Mouse (Mus musculus): ENCODE data around the gene Fancf.

The Fancf gene

DNA sequence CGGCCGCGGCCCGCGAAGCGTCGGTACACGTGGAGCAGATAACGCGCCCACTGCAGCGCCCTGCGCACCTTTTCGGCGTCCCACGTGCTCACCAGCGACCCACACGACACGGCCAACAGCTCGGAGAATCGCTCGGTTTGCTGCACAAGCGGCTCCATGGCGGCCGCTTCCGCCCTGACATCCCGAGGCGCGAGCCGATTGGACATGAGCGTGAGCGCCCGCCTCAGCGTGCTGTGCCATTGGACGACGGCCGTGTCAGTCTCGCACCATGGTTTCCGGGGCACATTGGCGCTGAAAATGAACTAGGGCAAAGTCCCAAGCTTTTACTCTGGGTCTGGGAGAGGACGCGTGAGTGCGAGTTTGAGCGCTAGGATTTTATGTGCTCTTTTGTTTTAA, at the start of gene Fancf:
TSS of gene Fancf (minus strand) at position 171 of the 396 bp plus-strand sequence.
- DNase-seq = peak; percentile 99

DNA sequence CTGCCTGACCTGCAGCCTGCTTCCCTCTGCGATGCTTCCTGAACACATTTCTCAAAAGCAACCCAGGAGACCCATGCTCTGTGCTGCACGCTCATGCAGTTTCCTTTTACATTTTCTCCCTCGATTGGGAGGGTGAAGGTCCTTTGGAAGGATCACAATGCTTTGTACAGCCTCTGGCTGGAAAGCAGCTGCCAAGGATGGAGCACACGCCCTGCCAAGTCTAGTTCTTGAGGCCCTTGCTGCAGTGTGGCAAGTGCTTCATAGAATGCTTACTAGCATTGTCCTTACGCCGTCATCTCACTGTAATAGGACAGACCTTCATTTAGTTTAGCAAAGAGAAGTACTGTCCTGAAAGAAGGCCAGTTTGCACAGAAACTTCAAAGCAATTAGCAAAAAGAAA, 37.0 kb upstream of the Fancf start:
- DNase-seq = no peak

DNA sequence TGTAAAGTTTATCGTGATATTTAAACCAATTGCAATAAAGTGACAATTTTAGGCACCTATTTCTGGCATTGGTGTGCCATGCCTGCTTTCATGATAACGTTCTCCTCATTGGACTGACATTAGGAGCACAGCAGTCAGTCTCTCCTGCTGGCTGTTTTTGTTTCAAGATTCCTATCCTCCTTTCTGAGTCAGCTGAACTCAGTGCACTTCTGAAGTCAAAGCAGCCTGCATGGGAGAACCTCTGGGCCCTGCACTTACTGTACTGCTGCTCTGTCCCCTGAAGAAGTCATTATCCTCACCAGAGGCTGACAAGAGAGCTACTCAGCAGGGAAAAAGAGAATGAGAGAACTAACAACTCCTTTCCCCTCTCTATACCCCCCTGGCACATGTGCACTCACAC, 32.9 kb upstream of the Fancf start:
- DNase-seq = no peak

DNA sequence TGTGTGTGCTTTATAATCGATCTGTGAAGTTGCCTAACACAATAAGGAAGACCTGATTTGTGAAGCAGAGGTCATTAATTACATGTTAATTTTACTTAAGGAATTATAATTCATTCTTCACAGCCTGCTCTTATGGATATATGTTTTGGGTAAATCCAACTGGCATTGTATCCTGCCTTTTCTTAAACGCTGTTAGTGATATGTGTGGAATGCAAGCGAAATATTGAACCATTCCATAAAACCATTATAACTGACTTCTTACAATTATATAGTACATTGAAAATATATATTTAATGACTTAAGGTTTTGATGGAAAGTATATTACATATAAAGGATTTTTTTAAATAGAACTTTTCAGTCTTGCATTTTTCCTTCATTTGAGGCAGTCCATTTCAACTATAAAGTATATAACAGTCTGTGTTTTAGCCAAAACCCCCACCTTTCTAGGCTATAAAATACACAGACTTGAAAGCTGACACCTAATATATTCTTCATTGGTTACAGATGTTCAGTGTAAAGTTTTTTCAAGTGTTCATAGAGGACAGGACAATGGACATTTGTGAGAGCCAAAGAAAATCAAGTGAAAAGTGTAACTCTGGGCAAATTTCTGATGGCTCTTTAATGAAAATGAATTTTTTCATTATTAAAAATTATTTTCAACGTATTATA, 32.2 kb upstream of the Fancf start:
- DNase-seq = no peak

DNA sequence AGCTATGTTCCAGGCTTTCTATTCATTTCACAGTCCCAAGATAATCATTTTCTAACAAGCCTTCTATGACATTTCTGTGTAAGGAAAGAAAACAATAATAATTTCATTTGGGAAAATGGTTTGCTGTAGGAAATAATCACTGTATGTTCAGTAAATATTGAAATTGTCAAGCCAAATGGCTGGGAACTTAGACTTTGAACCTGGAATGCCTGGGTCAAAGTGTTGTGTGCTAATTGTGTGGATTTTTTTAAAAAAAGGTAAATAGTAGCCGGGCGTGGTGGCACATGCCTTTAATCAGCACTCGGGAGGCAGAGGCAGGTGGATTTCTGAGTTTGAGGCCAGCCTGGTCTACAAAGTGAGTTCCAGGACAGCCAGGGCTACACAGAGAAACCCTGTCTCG, 30.9 kb upstream of the Fancf start:
- DNase-seq = no peak

DNA sequence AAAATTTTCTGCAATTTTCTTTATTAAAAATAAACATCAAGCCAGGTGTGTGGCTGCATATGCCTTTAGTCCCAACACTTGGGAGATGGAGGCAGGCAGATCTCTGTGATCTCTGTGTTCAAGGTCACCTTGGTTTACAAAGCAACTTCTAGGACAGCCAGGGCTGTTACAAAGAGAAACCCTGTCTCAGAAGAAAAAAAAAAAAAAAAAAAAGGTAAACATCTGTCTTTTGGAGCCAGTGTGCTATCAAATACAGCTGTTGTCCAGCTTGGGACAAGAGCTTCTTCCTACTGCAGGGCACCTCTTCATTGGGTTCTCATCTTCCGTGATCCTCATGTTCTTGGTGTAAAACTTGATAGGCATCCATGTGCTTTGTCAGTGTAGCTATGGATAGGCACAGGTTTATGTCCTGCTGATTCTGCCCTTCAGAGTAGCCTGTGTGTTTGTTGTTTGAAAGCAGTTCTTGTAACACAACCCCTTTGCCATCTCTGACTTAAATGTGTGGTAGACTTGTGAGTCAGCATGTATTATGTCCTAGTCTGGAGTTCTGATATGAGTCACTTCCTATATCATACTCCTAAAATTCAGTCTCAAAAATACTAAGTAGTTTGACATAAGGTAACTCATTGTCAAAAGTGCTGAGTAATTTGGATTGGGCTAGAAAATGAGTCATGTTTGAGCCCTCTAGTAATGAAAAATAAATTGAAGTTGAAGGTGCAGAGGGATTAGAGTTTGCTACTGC, 30.3 kb upstream of the Fancf start:
- DNase-seq = no peak

DNA sequence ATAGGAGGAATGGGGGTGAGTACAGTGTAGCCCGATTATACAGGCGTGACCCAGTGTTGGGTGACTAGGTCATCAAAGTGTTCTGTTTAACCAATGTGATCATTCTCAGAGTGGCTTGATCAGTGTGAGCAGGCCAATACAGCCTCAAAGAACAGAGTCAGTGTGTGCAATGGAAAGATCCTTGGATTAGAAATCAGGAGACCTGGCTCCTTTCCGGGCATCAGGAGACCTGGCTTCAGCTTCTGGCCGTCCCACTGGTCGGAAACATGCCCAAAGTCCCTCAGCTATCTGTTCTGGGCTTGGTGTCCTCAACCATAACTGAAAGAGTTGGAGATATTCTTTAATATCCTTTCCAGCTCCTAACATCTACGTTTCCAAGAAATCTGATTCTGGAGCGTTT, 27.5 kb upstream of the Fancf start:
- DNase-seq = no peak

DNA sequence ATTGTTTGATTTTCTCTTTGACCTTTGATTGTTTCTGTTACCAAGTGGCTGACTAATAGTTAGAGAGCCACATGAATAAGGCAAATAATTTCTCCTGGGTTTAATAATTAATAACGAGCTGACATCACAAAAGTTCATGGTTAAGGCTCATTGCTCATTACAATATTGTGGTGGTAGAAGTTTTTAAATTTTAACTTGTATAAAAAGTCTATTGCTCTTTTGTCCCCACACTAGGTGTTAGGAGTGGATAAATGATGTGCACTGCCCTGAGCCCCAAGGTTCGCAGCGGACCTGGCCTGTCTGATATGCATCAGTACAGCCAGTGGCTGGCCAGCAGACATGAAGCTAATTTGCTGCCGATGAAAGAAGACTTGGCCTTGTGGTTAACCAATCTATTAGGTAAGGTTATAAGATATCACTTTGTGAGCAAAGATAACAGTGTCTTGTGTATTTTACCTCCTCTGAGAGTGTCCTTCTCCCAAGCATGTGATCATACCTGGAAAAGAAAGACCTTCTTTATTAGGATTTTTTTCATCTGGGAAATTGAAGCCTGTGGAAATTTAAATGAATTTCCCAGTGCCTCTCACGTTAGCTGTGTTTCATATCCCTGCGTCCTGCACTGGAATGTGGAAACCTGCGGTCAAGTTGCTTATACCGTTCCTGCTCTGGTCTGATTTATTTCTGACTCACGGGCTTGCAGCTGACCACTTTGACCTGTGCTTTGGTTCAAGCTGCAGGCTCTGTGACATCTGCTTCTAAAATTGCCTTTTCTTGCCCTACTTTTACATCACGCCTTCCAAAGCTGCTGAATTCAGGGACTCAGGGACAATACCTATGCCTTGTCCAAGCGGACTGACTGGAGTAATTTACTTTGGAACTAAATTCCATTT, 25.9 kb upstream of the Fancf start:
- no peak for DNase-seq

DNA sequence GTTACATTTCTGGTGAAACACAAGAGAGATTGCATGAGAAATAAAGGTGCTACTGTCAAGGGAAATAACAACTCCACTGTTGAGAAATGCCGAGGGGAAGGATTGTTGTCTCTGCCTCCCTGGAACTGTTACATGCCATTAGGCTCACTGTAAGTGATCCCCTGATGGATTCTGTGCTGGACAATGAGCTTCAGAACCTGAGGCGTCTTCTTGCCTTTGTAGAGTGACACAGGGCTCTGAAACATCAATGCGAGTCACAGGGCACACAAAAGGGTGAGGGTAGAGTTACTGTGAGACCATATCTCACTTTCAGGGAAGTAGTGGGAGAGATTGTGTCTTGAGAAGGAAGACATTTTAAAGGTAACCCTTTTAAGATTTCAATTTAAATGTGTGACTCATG, 23.3 kb upstream of the Fancf start:
- no peak for DNase-seq

DNA sequence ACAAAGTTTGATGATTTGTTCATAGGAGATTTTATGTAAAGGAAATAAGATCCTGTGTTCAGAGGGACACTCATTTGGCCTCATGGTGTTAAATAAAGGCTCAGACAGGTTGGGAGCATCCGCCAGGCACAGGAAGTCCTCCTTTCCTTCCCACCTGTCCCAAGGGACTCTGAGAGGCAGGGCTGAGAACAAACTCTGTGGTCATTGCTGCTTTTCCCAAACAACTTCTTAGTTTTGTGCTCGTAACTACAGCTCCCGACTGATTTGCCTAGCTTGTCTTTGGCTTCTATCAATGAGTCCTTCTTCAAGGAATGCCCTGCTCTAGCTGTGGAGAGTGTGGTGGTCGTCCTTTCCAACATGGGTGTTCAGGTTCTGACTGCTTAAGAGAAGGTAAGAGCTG, 18.1 kb upstream of the Fancf start:
- DNase-seq = no peak

DNA sequence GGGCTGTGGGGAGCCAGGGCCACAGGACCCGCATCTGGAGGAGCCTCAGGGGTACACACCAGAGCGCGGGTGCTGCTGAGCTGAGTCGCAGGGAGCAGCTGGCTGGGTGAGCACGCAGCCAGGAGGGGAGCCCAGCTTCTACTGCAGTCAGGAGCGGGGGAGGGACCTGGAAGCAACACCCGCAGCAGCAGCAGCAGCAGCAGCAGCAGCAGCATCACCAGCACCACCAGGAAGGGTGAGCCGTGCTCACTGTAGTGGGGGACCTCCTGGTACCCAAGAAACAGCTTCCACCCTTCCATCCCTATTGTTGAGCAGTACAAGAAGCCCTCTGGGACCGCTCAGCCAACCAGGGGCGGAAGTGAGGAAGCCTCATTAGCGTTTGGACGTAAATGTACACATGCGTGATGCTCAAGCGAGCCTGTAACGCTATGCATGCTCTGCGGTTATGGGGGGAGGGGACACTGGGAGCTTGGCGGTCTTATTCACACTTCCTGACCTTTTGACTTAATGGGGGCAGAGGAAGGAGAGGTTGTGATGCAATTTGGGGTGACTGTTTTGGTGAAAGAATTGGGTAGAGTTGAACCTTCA, 17.2 kb upstream of the Fancf start:
- DNase-seq = peak; percentile 28 to 34

DNA sequence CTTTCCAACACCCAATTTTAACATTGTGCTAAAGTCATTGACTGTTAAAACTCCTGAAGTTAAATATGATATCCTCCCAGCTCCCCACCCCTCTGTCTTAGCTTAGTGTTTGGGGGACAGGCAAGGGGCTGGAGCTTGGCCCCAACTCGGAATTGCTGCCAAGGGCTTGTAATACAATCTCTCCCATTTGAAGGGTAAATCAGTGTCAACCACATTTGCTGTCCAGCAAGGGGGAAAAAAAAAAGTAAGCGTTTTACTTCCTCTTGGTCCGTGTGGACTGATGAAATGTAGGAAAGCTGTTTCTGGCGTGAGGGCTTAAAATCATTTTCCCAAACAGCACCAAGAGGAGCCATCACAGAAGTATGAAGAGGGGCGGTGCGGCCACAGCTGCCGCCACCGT, 16.7 kb upstream of the Fancf start:
- no peak for DNase-seq

DNA sequence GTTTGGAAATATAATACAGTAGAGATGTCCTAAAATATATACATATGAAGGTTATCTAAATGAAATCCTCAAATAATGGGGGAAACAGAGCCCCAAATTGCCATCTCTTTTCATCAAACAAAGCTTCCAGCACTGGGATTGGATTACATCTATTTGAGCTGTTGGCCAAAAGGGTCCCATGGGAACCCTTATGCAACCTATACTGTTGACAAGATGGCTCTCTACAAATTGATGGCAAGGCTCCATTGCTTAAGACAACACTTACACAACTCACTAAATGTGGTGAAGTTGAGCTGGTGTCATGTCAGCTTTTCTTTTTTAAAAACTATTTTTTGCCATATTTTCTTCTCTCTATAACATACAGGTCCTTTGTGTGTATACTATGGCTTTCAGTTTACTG, 14.2 kb upstream of the Fancf start:
- no peak for DNase-seq

DNA sequence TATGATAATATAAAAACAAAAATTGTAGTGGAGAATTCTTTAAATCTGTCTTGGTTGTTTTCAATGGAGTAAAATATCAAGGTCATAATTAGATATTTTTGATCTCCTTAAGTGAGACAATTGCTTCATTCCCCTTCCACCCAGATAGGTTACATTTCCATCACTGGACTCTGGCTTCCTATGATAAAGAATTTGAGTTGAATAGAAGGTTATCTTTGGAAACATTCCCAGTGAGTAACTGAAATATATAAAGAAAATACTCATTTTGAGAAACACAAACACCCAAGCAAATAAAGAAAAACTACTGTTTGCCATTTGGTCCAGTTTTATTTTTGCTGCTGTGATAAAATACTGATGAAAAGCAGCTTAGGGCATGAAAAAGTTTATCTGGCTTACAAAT, 10.5 kb upstream of the Fancf start:
- no peak for DNase-seq

DNA sequence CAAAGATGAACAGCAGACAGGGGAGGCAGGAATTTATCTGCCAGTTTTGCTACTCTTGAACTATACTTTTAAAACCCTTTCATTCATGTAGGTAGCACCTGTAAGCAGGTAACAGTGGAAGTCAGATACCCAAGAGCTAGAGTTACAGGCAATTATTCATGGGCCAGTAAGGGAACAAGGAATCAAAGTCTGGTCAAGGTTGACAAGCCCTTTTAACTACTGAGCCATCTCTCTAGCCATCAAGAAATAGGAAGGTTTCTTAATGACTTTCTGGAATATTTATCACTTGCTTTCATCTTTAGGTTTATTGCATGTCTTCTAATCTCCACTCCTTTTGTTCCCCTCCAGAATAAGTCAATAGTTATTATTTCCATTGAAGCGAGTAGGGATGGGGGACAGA, 10.0 kb upstream of the Fancf start:
- DNase-seq = no peak

DNA sequence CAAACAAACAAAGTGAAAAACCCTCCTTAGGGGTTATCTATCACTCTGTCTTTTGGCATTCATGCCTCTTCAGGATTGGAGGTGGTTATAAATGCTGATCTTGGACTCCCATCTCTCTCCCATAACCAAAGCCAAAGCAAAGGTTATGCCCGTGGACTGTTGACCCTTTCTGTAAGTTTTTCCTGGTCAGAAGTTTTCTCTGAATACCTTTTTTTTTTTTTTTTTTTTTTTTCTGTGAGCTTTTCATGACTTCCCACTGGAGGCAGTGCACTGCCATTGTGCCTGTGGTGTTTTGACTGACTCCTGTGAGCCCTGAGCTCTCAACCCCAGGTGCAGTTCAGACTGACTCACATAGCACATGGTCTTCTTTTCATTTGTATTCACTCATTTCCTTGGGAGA, 5.9 kb upstream of the Fancf start:
- no peak for DNase-seq

DNA sequence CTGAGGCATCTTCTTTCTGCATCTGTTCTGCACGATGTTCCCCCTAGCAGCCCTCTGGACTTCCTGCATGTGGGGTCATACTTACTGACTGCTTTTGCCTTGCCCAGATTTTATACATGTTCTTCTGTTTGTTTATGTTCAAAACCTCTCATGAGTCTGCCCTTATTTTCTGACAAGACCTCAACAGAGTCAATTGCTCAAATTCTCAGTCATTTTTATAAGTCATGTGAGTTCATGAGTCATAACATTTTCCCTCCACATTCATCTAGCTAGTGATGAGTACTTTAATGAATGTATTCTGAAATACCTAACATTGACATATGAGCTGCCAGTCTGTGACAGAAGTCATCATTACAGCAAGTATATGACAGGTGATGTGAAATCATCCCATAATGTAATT, 3.3 kb upstream of the Fancf start:
- no peak for DNase-seq

DNA sequence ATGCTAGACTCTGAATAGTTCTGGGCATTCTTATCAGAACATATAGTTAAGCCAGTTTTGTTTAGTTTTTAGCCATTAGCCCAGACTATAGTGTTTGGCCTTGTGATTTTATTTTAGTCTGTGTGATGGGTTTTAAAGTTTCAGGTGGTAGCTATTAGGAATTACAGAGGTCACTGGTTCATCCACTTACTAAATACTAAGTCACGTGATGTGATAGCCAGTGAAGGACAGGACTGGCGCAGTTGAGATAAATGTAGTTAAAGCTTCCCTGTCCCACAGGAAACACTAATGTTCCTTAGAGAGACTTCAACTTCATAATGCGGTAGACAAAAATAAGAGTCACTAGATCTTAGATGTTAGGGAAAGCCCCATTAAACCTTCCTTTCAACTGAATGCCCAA, 775 bp upstream of the Fancf start:
- no peak for DNase-seq

DNA sequence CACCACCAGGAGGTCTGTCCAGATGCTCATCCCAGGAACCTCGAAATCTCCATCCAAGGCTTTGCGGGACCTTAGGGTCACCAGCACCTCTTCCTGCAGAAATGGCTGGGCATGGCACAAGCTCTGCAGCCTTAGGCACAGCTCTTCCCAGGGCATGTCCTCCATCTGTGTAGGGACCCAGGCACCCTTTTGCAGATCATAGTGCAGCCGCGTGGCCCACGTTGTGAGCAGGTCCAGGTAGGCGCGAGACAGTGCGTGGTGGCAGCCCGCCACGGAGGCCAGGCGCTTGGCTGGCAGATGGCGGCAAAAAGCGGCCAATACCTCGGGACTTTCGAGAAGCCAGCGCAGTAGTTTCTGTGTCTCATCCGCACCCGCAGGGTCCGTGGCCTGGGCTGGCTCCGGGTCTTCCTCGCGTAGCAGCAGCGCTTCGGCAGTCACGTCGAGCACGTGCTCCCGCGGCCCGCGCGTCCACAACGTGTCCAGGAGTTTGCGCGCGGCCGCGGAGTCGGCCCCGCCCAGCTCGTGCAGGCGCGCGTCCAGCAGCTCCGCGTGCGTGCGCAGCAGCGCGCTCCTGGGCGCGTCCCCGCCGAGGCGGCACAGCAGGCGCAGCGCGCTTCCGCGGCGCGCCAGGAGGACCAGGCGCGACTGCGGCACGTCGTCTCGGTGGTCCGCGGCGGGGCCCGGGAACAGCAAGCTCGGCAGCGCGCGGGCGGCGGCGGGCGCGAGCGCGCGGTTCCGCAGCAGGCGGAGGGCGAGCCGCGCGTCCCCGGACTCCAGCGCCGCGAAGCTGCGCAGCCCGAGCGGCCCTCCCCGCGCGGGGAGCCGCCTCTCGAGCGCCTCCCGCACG, 594 bp downstream of the Fancf start, which contains the start of gene Gas2:
TSS of gene Gas2 (plus strand) at position 766 of the 847 bp plus-strand sequence.
- peak; percentile 93 to 94 for DNase-seq

DNA sequence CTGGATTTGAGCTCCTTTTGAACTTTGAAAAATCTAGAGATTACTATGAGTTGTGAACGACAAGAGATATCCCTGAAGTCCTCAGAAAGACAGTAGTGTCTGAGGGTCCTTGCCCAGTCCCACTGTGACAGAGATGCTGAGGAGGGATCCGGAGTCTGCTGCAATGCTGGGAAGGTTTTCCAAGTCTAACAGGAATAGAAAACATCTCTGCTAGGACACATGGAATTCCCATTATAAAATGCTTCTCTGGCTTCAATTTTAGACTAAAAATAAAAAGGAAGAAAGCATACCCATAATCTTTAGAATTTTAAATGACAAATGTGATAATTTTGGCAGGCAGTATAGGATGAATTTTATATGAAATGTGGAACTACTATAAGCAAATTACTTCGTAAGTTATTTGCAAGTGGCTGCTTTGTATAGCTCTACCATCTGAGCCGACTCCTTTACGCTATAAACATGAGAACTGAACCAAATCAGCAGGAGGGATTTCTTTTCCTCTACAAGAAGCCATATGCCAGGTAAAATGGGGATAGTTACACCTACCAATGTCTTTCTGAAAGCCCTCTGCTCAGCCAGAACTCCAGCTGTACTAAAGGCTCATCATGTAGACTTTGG, 10.1 kb downstream of the Fancf start:
- no peak for DNase-seq

DNA sequence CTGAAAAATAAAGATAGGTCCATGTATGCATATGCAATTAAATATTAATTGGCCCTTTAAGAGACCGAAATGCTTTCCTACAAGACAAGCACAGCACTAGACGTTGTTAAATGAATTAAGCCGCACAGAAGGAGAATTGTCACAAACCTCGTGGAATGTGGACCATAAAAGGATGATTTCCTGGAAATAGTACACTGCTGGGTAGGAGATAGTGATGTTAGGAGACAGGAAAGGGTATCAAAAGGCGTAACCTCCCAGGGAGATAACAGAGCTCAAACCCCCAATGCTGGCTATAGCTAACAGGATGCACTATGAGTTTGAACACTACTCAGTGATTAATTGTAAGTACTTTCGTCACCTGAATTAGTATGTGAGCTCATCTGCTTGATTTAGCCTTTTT, 11.2 kb downstream of the Fancf start:
- DNase-seq = no peak

DNA sequence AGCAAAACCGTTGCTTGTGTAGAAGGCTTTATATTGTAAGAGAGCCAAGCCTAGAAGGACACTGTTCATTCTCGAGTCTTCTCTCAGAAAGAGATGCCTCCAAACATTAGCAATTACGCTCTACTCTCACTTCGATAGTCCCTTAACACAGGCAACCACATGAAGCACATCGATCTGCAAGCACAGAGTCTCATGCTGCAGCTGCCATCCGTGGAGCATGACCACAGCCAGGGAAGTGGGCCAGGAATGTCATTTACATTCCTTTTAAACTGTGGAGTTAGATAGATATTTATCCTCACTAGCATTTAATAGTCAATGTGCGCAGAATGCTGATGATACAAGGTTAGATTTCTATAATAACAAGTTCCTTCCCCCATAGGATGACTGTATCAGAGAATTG, 21.6 kb downstream of the Fancf start:
- no peak for DNase-seq
